Mouse (Mus musculus): ENCODE results near the gene Usp34. TPM values are rescaled to one million over a fixed set of nuclear protein-coding genes. Genes with fewer than 3 reads are reported as not detected.
"Not testable (repeated sequence)": the region's sequence is repeated elsewhere in the genome, so short reads cannot be mapped to it uniquely, and the experiment has no call there.

Gene Usp34
- polyA plus RNA-seq, 1 experiment from 2014 or later = 31.7 TPM

DNA sequence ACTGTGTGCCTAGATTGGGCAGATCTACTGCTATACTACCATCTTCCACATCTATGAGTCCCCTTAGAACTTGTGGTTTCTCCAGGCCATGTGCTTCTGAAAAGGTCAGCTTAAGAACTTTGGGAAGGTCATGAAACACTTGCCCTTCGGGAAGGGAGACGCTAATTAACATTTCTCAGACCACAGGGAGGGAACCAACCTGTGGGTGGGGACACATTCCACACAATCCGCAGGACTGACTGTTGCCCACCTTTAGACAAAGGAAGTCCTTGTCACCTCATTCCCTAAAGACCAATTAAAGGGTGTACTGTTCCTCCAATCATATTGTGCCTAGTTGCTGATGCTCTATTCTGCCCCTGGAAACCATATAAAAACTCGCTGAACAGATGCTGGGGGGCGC is 198.1 kb downstream of the Usp34 start:
- not testable (repeated sequence) for H3K9ac ChIP-seq (ENCODE audit: low read length); H3K4me3 ChIP-seq (ENCODE audit: low read depth, low read length); H3K4me1 ChIP-seq (ENCODE audit: control insufficient read depth, insufficient read depth, low read length); H3K36me3 ChIP-seq (ENCODE audit: control insufficient read depth, insufficient read depth, low read length); H3K4me2 ChIP-seq; DNase-seq (ENCODE audit: low spot score, missing footprints); H3K27ac ChIP-seq (ENCODE audit: low read depth, low read length); H3K9me3 ChIP-seq (ENCODE audit: control insufficient read depth, low read length); ATAC-seq (ENCODE audit: low FRiP score); H3K27me3 ChIP-seq (ENCODE audit: control insufficient read depth, insufficient read depth, low read length)
- 93% methylated on average over 5 of the region's 5 CpGs for WGBS

GRCm38 (mm10) chr11:23514785-23515184 is 208.1 kb downstream of the Usp34 start:
- H3K4me2 ChIP-seq; DNase-seq (ENCODE audit: low spot score, missing footprints); H3K4me1 ChIP-seq (ENCODE audit: control insufficient read depth, insufficient read depth, low read length); H3K9ac ChIP-seq (ENCODE audit: low read length); ATAC-seq (ENCODE audit: low FRiP score); H3K27me3 ChIP-seq (ENCODE audit: control insufficient read depth, insufficient read depth, low read length); H3K4me3 ChIP-seq (ENCODE audit: low read depth, low read length); H3K36me3 ChIP-seq (ENCODE audit: control insufficient read depth, insufficient read depth, low read length); H3K9me3 ChIP-seq (ENCODE audit: control insufficient read depth, low read length); H3K27ac ChIP-seq (ENCODE audit: low read depth, low read length): not testable (repeated sequence)
- WGBS = 80% methylated on average over 4 of the region's 4 CpGs

GRCm38 (mm10) chr11:23515315-23515714 is 208.6 kb downstream of the Usp34 start:
- no peak overlapping the region for H3K4me3 ChIP-seq (ENCODE audit: low read depth, low read length)
- ATAC-seq (ENCODE audit: low FRiP score) = no peak
- H3K27me3 ChIP-seq (ENCODE audit: control insufficient read depth, insufficient read depth, low read length) = no peaks in the 10 kb centered on the region
- no peak overlapping the region for H3K27ac ChIP-seq (ENCODE audit: low read depth, low read length)
- WGBS = 78% methylated on average over 2 of the region's 2 CpGs
- no peaks in the 10 kb centered on the region for H3K36me3 ChIP-seq (ENCODE audit: control insufficient read depth, insufficient read depth, low read length)
- H3K4me2 ChIP-seq = no peak overlapping the region
- 0 out of 2 replicates have a peak, but pooled peaks cover 2% of the 10 kb centered on the region for H3K4me1 ChIP-seq (ENCODE audit: control insufficient read depth, insufficient read depth, low read length)
- peak; percentile 64 for DNase-seq (ENCODE audit: low spot score, missing footprints)
- H3K9me3 ChIP-seq (ENCODE audit: control insufficient read depth, low read length) = no peaks in the 10 kb centered on the region
- no peak overlapping the region for H3K9ac ChIP-seq (ENCODE audit: low read length)

DNA sequence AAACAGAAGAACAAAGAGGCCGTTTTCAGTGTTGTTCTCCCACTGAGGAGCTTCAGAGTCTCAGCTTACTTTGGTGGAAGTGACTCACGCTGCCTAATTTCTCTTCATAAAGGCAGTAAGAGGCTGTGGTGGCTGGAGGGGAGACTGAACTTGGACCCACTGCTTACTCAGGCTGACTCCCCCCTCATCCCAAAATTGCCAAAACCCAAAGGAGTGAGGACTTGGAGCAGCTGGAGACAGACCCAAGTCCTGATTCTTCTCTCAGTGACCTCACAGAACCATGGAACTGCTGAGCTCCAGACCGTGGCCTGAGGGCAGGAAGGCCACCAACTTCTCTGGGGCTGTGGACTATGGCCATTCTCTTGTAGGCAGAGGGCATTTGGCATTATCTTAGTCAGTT is 212.3 kb downstream of the Usp34 start:
- Histone ChIP-seq H3K27me3 (ENCODE audit: control insufficient read depth, insufficient read depth, low read length) (no peaks in the 10 kb centered on the region), H3K4me3 (ENCODE audit: low read depth, low read length) (no peak overlapping the region), H3K27ac (ENCODE audit: low read depth, low read length) (no peak overlapping the region), H3K4me1 (ENCODE audit: control insufficient read depth, insufficient read depth, low read length) (no peaks in the 10 kb centered on the region), H3K9ac (ENCODE audit: low read length) (no peak overlapping the region), H3K9me3 (ENCODE audit: control insufficient read depth, low read length) (no peaks in the 10 kb centered on the region), H3K36me3 (ENCODE audit: control insufficient read depth, insufficient read depth, low read length) (no peaks in the 10 kb centered on the region), H3K4me2 (no peak overlapping the region)
- 79% methylated on average over 3 of the region's 3 CpGs for WGBS
- DNase-seq (ENCODE audit: low spot score, missing footprints) = peak; percentile 78
- no peak for ATAC-seq (ENCODE audit: low FRiP score)

DNA sequence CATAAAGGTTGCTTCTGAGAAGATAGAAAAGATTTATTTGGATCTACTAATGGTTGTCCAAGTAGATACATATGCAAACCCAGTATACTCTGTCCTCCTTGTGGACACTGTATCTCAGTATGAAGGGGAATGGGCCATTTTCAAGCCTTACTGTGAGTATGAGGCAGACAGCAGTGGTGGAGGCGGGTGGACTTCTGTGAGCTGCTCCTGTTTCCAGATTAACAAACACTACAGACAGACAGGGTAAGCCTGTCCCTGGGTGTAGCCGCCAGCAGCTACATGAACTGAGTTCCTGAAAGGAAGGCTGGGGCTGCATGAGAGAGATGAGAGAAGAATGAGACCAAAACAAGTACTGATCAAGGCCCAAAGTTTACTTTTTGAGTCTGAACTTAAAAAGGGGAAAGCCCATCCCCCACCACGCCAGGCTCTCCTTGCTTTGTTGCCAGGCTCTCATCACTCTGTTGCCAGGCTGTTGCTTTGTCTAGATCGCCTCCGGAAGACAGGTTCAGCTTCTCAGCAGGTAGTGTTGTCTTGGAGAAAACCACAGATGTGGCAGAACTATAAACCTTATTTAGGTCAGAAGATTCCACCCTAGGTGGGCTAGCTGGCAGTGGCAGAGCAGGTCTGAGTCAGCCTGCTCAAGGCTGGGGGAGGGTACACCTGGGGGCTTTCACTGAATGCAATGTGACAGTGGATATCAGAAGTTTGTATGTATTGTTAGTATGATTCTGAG is 213.9 kb downstream of the Usp34 start, which contains the start of gene 1700093K21Rik:
Gene 1700093K21Rik, minus strand, starts transcription at position 683 of the 733 bp plus-strand sequence.
- H3K27ac ChIP-seq (ENCODE audit: low read depth, low read length) = no peak within 1 kb of the TSS
- 32% methylated on average over 5 of the region's 5 CpGs for WGBS

DNA sequence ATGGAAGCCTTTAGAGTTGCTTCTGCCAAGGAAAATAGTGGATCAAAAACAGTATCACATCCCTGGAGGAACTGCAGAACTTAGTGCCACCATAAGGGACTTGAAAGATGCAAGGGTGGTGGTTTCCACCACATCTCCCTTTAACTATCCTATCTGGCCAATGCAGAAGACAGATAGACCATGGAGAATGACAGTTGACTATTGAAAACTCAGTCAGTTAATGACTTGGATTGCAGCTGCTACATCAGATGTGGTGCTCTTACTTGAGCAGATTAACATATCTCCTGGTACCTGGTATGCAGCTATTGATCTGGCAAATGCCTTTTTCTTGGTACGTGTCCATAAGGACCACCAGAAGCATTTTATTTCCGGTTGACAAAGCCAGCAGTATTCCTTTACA is 230.8 kb downstream of the Usp34 start:
- DNase-seq (ENCODE audit: low spot score, missing footprints) (no peak), ATAC-seq (ENCODE audit: low FRiP score) (no peak)
- H3K4me1 ChIP-seq (ENCODE audit: control insufficient read depth, insufficient read depth, low read length) = no peaks in the 10 kb centered on the region

More for the DNA sequence above, 213.9 kb downstream of the Usp34 start, which contains the start of gene 1700093K21Rik:
- no peaks in the 10 kb centered on the region for H3K27me3 ChIP-seq (ENCODE audit: control insufficient read depth, insufficient read depth, low read length)
- ATAC-seq (ENCODE audit: low FRiP score) = no peak
- H3K9me3 ChIP-seq (ENCODE audit: control insufficient read depth, low read length) = no peaks in the 10 kb centered on the region
- no peak within 1 kb of the TSS for H3K4me2 ChIP-seq
- H3K36me3 ChIP-seq (ENCODE audit: control insufficient read depth, insufficient read depth, low read length) = no peaks in the 10 kb centered on the region
- H3K4me1 ChIP-seq (ENCODE audit: control insufficient read depth, insufficient read depth, low read length) = no peaks in the 10 kb centered on the region
- no peak within 1 kb of the TSS for H3K4me3 ChIP-seq (ENCODE audit: low read depth, low read length)
- H3K9ac ChIP-seq (ENCODE audit: low read length) = no peak within 1 kb of the TSS
- DNase-seq (ENCODE audit: low spot score, missing footprints) = no peak

More for the DNA sequence above, 230.8 kb downstream of the Usp34 start:
- WGBS = 90% methylated on average over 2 of the region's 2 CpGs
- Histone ChIP-seq H3K9me3 (ENCODE audit: control insufficient read depth, low read length) (no peaks in the 10 kb centered on the region), H3K27me3 (ENCODE audit: control insufficient read depth, insufficient read depth, low read length) (no peaks in the 10 kb centered on the region), H3K4me3 (ENCODE audit: low read depth, low read length) (no peak overlapping the region), H3K9ac (ENCODE audit: low read length) (no peak overlapping the region), H3K4me2 (no peak overlapping the region), H3K36me3 (ENCODE audit: control insufficient read depth, insufficient read depth, low read length) (no peaks in the 10 kb centered on the region), H3K27ac (ENCODE audit: low read depth, low read length) (no peak overlapping the region)

Small RNA genes within 50 kb of the gene (microRNA-seq; reads per million reads assigned to microRNA genes)
- gene Gm47279 = not detected

Other genes with a start within 250 kb of the Usp34 start
- 171 and 184 TPM in 2 replicates for gene Xpo1, start 50.9 kb upstream of the Usp34 start, polyA plus RNA-seq (2014; fragmentation: Nextera tagmentation; extraction: Ambion mirVana)
- 171 and 184 TPM in 2 replicates for gene Ahsa2, start 191.1 kb downstream of the Usp34 start, polyA plus RNA-seq (2014; fragmentation: Nextera tagmentation; extraction: Ambion mirVana)
- not detected in 2 replicates for gene 1700093K21Rik, start 214.3 kb downstream of the Usp34 start, polyA plus RNA-seq (2014; fragmentation: Nextera tagmentation; extraction: Ambion mirVana)